Mouse (Mus musculus): ENCODE measurements around the gene Gm14548. TPM values are rescaled to one million over a fixed set of nuclear protein-coding genes. Genes with fewer than 3 reads are reported as not detected.
"Not testable (repeated sequence)": the region's sequence is repeated elsewhere in the genome, so short reads cannot be mapped to it uniquely, and the experiment has no call there.

Gm14548 gene
- not detected for total RNA-seq (2021)

- DNase-seq = not testable (repeated sequence)
Observed at GRCm38 (mm10) chr7:3898036-3898590, at the start of gene Gm14548. Gene Gm14548 (minus strand): TSS chr7:3898120.

GRCm38 (mm10) chr7:3946117-3946516 is 48.2 kb upstream of the Gm14548 start:
- no peak for DNase-seq

- DNase-seq = no peak
Observed at GRCm38 (mm10) chr7:3940915-3941314, 43.0 kb upstream of the Gm14548 start.

GRCm38 (mm10) chr7:3939866-3940525 is 42.1 kb upstream of the Gm14548 start:
- DNase-seq = no peak

GRCm38 (mm10) chr7:3935473-3935872 is 37.6 kb upstream of the Gm14548 start:
- DNase-seq = not testable (repeated sequence)

GRCm38 (mm10) chr7:3915387-3915786 is 17.5 kb upstream of the Gm14548 start, which contains the start of gene Lilra6:
Gene Lilra6 (minus strand): TSS chr7:3915503.
- not testable (repeated sequence) for DNase-seq

- no peak for DNase-seq
Observed at GRCm38 (mm10) chr7:3903704-3904103, 5.8 kb upstream of the Gm14548 start.

- DNase-seq = not testable (repeated sequence)
Observed at GRCm38 (mm10) chr7:3875032-3875431, 22.9 kb downstream of the Gm14548 start.

- not testable (repeated sequence) for DNase-seq
Observed at GRCm38 (mm10) chr7:3844951-3845350, 53.0 kb downstream of the Gm14548 start, which contains the start of gene Pira2. Gene Pira2 (minus strand): TSS chr7:3845051.

- DNase-seq = not testable (repeated sequence)
Observed at GRCm38 (mm10) chr7:3837854-3838253, 60.1 kb downstream of the Gm14548 start.

Other genes starting within 250 kb of the Gm14548 start
- 1 to 10 TPM; 5.2 to 6.2 TPM for gene Leng1, start 232.3 kb downstream of the Gm14548 start, total RNA-seq (2021)
- 10 to 100 TPM in 1 of 2 experiments, 1 to 10 TPM in 1; 7.5 to 11.6 TPM for gene Tmc4, start 220.6 kb downstream of the Gm14548 start, total RNA-seq (2021)
- 10 to 100 TPM; 79.0 to 83.4 TPM for gene Tsen34, start 205.3 kb downstream of the Gm14548 start, total RNA-seq (2021)
- gene Mboat7, start 204.6 kb downstream of the Gm14548 start, total RNA-seq (2021) = 100 to 1,000 TPM; 154 to 158 TPM
- gene Rps9, start 194.1 kb downstream of the Gm14548 start, total RNA-seq (2021) = 100 to 1,000 TPM; 396 to 403 TPM
- under 1 TPM; 0.12 to 0.15 TPM for gene Pirb, start 177.7 kb downstream of the Gm14548 start, total RNA-seq (2021)
- gene Gm15448, start 72.4 kb downstream of the Gm14548 start, total RNA-seq (2021) = not detected
- not detected for gene Pira2, start 53.1 kb downstream of the Gm14548 start, total RNA-seq (2021)
- not detected for gene Lilra6, start 17.4 kb upstream of the Gm14548 start, total RNA-seq (2021)
- gene Lair1, start 165.1 kb upstream of the Gm14548 start, total RNA-seq (2021) = 1 to 10 TPM; 3.8 to 7.5 TPM
- gene Ttyh1, start 221.3 kb upstream of the Gm14548 start, total RNA-seq (2021) = 100 to 1,000 TPM; 554 to 570 TPM
- 100 to 1,000 TPM; 154 to 191 TPM for gene Leng8, start 238.9 kb upstream of the Gm14548 start, total RNA-seq (2021)

All from layer of hippocampus, postnatal 36 days (tissue).